Mouse (Mus musculus) NIH3T3 (cell line): ENCODE measurements around the gene Vmn1r115.
"Not testable (repeated sequence)": the region's sequence is repeated elsewhere in the genome, so short reads cannot be mapped to it uniquely, and the experiment has no call there.

ENCODE experiments used
- DNase-seq: peaks from one replicate; pipeline ENCODE4 v3.0.0-alpha.2; 2012; ENCODE audit warnings: low read depth

Gene Vmn1r115

GRCm38 (mm10) chr7:20844885-20845284 lies at the start of gene Vmn1r115:
TSS of gene Vmn1r115 (minus strand) at chr7:20844985.
- not testable (repeated sequence) for DNase-seq

- not testable (repeated sequence) for DNase-seq
These were observed 39.2 kb upstream of the Vmn1r115 start, which contains the start of gene Vmn1r117 for GRCm38 (mm10) chr7:20884021-20884420. TSS of gene Vmn1r117 (minus strand) at chr7:20884121.

DNA sequence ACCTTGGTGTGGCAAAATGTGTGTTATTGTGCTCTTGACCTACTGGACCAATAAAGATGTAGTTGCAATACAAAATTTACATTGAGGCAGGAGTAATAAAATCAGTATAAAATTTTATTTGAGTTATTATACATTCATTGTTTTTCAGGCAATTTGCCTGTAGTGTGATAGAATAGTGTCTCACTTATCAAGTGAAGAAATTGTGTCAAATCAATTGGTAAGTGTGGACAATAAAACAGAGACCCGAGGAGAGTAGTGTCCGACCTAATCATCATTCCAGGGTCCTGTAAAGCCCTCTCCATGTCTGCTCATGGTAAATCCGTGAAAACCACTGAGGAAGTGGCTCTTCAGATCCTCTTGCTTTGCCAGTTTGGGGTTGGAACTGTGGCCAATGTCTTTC lies 27.2 kb upstream of the Vmn1r115 start, which contains the start of gene Vmn1r116:
Gene Vmn1r116 (plus strand): TSS at position 301 of the 400 bp plus-strand sequence.
- not testable (repeated sequence) for DNase-seq

- not testable (repeated sequence) for DNase-seq
These were observed 32.7 kb downstream of the Vmn1r115 start, which contains the start of gene Vmn1r114 for GRCm38 (mm10) chr7:20812086-20812485. TSS of gene Vmn1r114 (minus strand) at chr7:20812186.
